Mouse (Mus musculus): ENCODE measurements around the gene BC016579.

GRCm38 (mm10) chr16:45593656-45594055, 60.2 kb downstream of the BC016579 start:
- TF ChIP-seq CTCF (IDR thresholded peaks at IDR 0.05; ENCODE audit: low read depth, low read length) (no peak), TAL1 (conservative IDR thresholded peaks at IDR 0.05; ENCODE audit: low read depth, low read length) (no peak)

Data from G1E (cell line).